Mouse (Mus musculus) C2C12 (cell line): ENCODE measurements around the gene Pcolce2.

ENCODE experiments used
- CTCF ChIP-seq: IDR thresholded peaks from one replicate; pipeline ENCODE4 v1.5.1; 2011; ENCODE audit not compliant: control insufficient read depth, insufficient read depth, insufficient read length
- MAX ChIP-seq: IDR thresholded peaks from one replicate; pipeline ENCODE4 v1.6.1; 2011; ENCODE audit warnings: mild to moderate bottlenecking, control low read depth
- USF1 ChIP-seq: IDR thresholded peaks from one replicate; pipeline ENCODE4 v1.6.1; 2011; ENCODE audit warnings: low read depth, mild to moderate bottlenecking, control low read depth, moderate library complexity

- no peak for TF ChIP-seq CTCF
- no peak for TF ChIP-seq MAX
- TF ChIP-seq USF1 = no peak
These were observed 25.1 kb upstream of the Pcolce2 start for GRCm38 (mm10) chr9:95612246-95612768.
